Mouse (Mus musculus): ENCODE measurements around the gene Tspan9. TPM values are rescaled to one million over a fixed set of nuclear protein-coding genes. Genes with fewer than 3 reads are reported as not detected.

Gene Tspan9
- polyA plus RNA-seq, 1 experiment from 2014 or later = 66.0 TPM

GRCm38 (mm10) chr6:128136654-128137053 is 6.7 kb downstream of the Tspan9 start:
- Histone ChIP-seq H3K9ac (ENCODE audit: low read length) (no peak overlapping the region), H3K27ac (ENCODE audit: low read depth, low read length) (no peak overlapping the region), H3K9me3 (ENCODE audit: control insufficient read depth, low read length) (no peaks in the 10 kb centered on the region), H3K27me3 (ENCODE audit: control insufficient read depth, insufficient read depth, low read length) (no peaks in the 10 kb centered on the region), H3K4me2 (ENCODE audit: low read depth) (no peak overlapping the region), H3K4me3 (ENCODE audit: low read depth, low read length) (no peak overlapping the region), H3K36me3 (ENCODE audit: control insufficient read depth, insufficient read depth, low read length) (no peaks in the 10 kb centered on the region), H3K4me1 (ENCODE audit: control insufficient read depth, insufficient read depth, low read length) (peaks cover 8% of the 10 kb centered on the region; the same call in 1 of the 2 replicates)
- 87% methylated on average over 3 of the region's 3 CpGs for WGBS
- DNase-seq (ENCODE audit: low spot score) = no peak
- no peak for ATAC-seq (ENCODE audit: insufficient read depth, low FRiP score, low TSS enrichment)

DNA sequence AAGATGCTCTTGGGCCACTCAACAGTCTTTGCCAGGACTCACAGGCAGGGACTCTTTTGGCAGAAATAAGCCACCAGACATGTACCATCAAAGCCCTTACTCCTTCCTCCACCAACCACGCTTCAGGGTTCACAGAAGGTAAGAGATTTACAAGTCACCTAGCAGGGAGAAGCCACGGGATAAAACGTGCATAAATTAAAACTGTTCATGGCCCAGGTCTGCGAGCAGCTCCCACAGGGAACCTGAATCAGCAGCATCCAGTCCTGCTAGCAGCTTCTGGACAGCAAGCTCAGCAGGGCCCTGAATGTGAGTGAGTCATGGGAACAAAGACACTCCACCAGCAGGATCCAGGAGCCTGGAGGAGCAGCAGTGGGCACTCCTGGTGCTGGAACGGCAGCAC is 7.9 kb downstream of the Tspan9 start:
- no peak overlapping the region for H3K4me3 ChIP-seq (ENCODE audit: low read depth, low read length)
- 52% methylated on average over 5 of the region's 5 CpGs for whole genome bisulfite sequencing
- no peak overlapping the region for H3K9ac ChIP-seq (ENCODE audit: low read length)
- H3K4me1 ChIP-seq (ENCODE audit: control insufficient read depth, insufficient read depth, low read length) = peaks cover 9% of the 10 kb centered on the region; the same call in 1 of the 2 replicates
- DNase-seq (ENCODE audit: low spot score) = no peak
- no peak overlapping the region for H3K27ac ChIP-seq (ENCODE audit: low read depth, low read length)
- no peaks in the 10 kb centered on the region for H3K27me3 ChIP-seq (ENCODE audit: control insufficient read depth, insufficient read depth, low read length)
- no peaks in the 10 kb centered on the region for H3K36me3 ChIP-seq (ENCODE audit: control insufficient read depth, insufficient read depth, low read length)
- no peaks in the 10 kb centered on the region for H3K9me3 ChIP-seq (ENCODE audit: control insufficient read depth, low read length)
- H3K4me2 ChIP-seq (ENCODE audit: low read depth) = no peak overlapping the region
- ATAC-seq (ENCODE audit: insufficient read depth, low FRiP score, low TSS enrichment) = no peak

DNA sequence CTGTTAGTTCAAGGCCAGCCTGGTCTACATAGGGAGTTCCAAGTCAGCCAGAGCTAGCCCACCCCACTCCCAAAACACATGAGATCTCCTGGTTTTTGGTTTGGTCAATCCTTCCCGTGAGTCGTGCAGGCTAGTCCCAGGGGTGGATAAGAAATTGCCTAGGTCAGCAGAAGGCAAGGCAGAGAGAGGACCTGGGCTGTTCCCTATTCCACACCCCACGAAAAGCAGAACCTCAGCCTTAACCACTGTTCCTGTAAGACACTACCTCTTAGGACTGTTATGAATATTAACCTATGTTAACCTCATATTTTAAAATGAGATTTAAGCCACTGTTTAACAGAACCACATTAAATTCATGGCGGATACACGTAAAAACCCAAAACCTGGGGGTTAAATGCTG is 8.4 kb downstream of the Tspan9 start:
- no peak for DNase-seq (ENCODE audit: low spot score)
- Histone ChIP-seq H3K36me3 (ENCODE audit: control insufficient read depth, insufficient read depth, low read length) (no peaks in the 10 kb centered on the region), H3K4me3 (ENCODE audit: low read depth, low read length) (no peak overlapping the region), H3K9me3 (ENCODE audit: control insufficient read depth, low read length) (no peaks in the 10 kb centered on the region), H3K9ac (ENCODE audit: low read length) (no peak overlapping the region), H3K27me3 (ENCODE audit: control insufficient read depth, insufficient read depth, low read length) (no peaks in the 10 kb centered on the region), H3K4me1 (ENCODE audit: control insufficient read depth, insufficient read depth, low read length) (peaks cover 11% of the 10 kb centered on the region; the same call in 1 of the 2 replicates), H3K4me2 (ENCODE audit: low read depth) (no peak overlapping the region), H3K27ac (ENCODE audit: low read depth, low read length) (no peak overlapping the region)
- ATAC-seq (ENCODE audit: insufficient read depth, low FRiP score, low TSS enrichment) = no peak
- WGBS = 78% methylated on average over 5 of the region's 5 CpGs

GRCm38 (mm10) chr6:128134196-128134924 is 9.0 kb downstream of the Tspan9 start:
- Histone ChIP-seq H3K36me3 (ENCODE audit: control insufficient read depth, insufficient read depth, low read length) (no peaks in the 10 kb centered on the region), H3K9ac (ENCODE audit: low read length) (no peak overlapping the region), H3K4me1 (ENCODE audit: control insufficient read depth, insufficient read depth, low read length) (peaks cover 11% of the 10 kb centered on the region; the same call in 1 of the 2 replicates), H3K4me2 (ENCODE audit: low read depth) (no peak overlapping the region), H3K27me3 (ENCODE audit: control insufficient read depth, insufficient read depth, low read length) (no peaks in the 10 kb centered on the region), H3K4me3 (ENCODE audit: low read depth, low read length) (no peak overlapping the region), H3K27ac (ENCODE audit: low read depth, low read length) (no peak overlapping the region), H3K9me3 (ENCODE audit: control insufficient read depth, low read length) (no peaks in the 10 kb centered on the region)
- 25% methylated on average over 8 of the region's 8 CpGs for WGBS
- no peak for ATAC-seq (ENCODE audit: insufficient read depth, low FRiP score, low TSS enrichment)
- DNase-seq (ENCODE audit: low spot score) = no peak

GRCm38 (mm10) chr6:128133679-128134191 is 9.7 kb downstream of the Tspan9 start:
- Histone ChIP-seq H3K27me3 (ENCODE audit: control insufficient read depth, insufficient read depth, low read length) (no peaks in the 10 kb centered on the region), H3K9ac (ENCODE audit: low read length) (no peak overlapping the region), H3K27ac (ENCODE audit: low read depth, low read length) (no peak overlapping the region), H3K9me3 (ENCODE audit: control insufficient read depth, low read length) (no peaks in the 10 kb centered on the region), H3K4me2 (ENCODE audit: low read depth) (no peak overlapping the region), H3K36me3 (ENCODE audit: control insufficient read depth, insufficient read depth, low read length) (no peaks in the 10 kb centered on the region), H3K4me1 (ENCODE audit: control insufficient read depth, insufficient read depth, low read length) (peaks cover 14% of the 10 kb centered on the region), H3K4me3 (ENCODE audit: low read depth, low read length) (no peak overlapping the region)
- ATAC-seq (ENCODE audit: insufficient read depth, low FRiP score, low TSS enrichment) (no peak), DNase-seq (ENCODE audit: low spot score) (no peak)
- 65% methylated on average over 10 of the region's 10 CpGs for WGBS

GRCm38 (mm10) chr6:128132581-128132980 is 10.8 kb downstream of the Tspan9 start:
- H3K27ac ChIP-seq (ENCODE audit: low read depth, low read length) = no peak overlapping the region
- peaks cover 15% of the 10 kb centered on the region for H3K4me1 ChIP-seq (ENCODE audit: control insufficient read depth, insufficient read depth, low read length)
- no peaks in the 10 kb centered on the region for H3K9me3 ChIP-seq (ENCODE audit: control insufficient read depth, low read length)
- no peak overlapping the region for H3K9ac ChIP-seq (ENCODE audit: low read length)
- ATAC-seq (ENCODE audit: insufficient read depth, low FRiP score, low TSS enrichment) (no peak), DNase-seq (ENCODE audit: low spot score) (no peak)
- H3K4me3 ChIP-seq (ENCODE audit: low read depth, low read length) = no peak overlapping the region
- H3K36me3 ChIP-seq (ENCODE audit: control insufficient read depth, insufficient read depth, low read length) = no peaks in the 10 kb centered on the region; the same call in 1 of the 2 replicates
- no peak overlapping the region for H3K4me2 ChIP-seq (ENCODE audit: low read depth)
- H3K27me3 ChIP-seq (ENCODE audit: control insufficient read depth, insufficient read depth, low read length) = no peaks in the 10 kb centered on the region
- WGBS = 89% methylated on average over 6 of the region's 6 CpGs

GRCm38 (mm10) chr6:128131390-128131789 is 12.0 kb downstream of the Tspan9 start:
- H3K9ac ChIP-seq (ENCODE audit: low read length) = no peak overlapping the region
- no peak overlapping the region for H3K4me3 ChIP-seq (ENCODE audit: low read depth, low read length)
- DNase-seq (ENCODE audit: low spot score) (no peak), ATAC-seq (ENCODE audit: insufficient read depth, low FRiP score, low TSS enrichment) (no peak)
- no peaks in the 10 kb centered on the region for H3K9me3 ChIP-seq (ENCODE audit: control insufficient read depth, low read length)
- no peaks in the 10 kb centered on the region; the same call in 1 of the 2 replicates for H3K36me3 ChIP-seq (ENCODE audit: control insufficient read depth, insufficient read depth, low read length)
- no peak overlapping the region for H3K27ac ChIP-seq (ENCODE audit: low read depth, low read length)
- WGBS = 67% methylated on average over 2 of the region's 2 CpGs
- H3K4me2 ChIP-seq (ENCODE audit: low read depth) = no peak overlapping the region
- H3K4me1 ChIP-seq (ENCODE audit: control insufficient read depth, insufficient read depth, low read length) = peaks cover 15% of the 10 kb centered on the region
- H3K27me3 ChIP-seq (ENCODE audit: control insufficient read depth, insufficient read depth, low read length) = no peaks in the 10 kb centered on the region

GRCm38 (mm10) chr6:128130686-128131085 is 12.7 kb downstream of the Tspan9 start:
- no peaks in the 10 kb centered on the region for H3K9me3 ChIP-seq (ENCODE audit: control insufficient read depth, low read length)
- peaks cover 15% of the 10 kb centered on the region for H3K4me1 ChIP-seq (ENCODE audit: control insufficient read depth, insufficient read depth, low read length)
- H3K4me2 ChIP-seq (ENCODE audit: low read depth) = no peak overlapping the region
- H3K27ac ChIP-seq (ENCODE audit: low read depth, low read length) = no peak overlapping the region
- H3K4me3 ChIP-seq (ENCODE audit: low read depth, low read length) = no peak overlapping the region
- H3K36me3 ChIP-seq (ENCODE audit: control insufficient read depth, insufficient read depth, low read length) = no peaks in the 10 kb centered on the region; the same call in 1 of the 2 replicates
- ATAC-seq (ENCODE audit: insufficient read depth, low FRiP score, low TSS enrichment) = no peak
- DNase-seq (ENCODE audit: low spot score) = no peak
- WGBS = 87% methylated on average over 4 of the region's 4 CpGs
- no peaks in the 10 kb centered on the region for H3K27me3 ChIP-seq (ENCODE audit: control insufficient read depth, insufficient read depth, low read length)
- no peak overlapping the region for H3K9ac ChIP-seq (ENCODE audit: low read length)

DNA sequence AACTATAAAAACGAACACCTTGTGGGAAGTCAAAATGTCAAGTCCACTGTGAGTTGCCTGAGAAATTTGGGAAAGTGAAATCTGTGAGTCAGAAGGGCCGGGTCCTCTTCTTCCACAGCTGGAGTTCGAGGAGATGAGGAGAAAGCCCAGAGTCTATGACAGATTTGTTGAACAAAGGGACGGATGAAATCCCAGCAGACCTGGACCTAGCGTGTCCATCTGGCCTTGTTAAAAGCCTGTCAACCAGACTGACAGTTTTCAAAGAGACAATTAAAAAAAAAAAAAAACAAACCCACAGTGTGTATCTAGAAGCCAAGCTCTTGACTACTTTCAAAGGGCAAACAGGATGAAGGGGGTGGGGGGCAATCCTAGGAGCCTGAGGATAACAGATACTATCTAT is 14.0 kb downstream of the Tspan9 start:
- H3K27me3 ChIP-seq (ENCODE audit: control insufficient read depth, insufficient read depth, low read length) = no peaks in the 10 kb centered on the region
- H3K4me2 ChIP-seq (ENCODE audit: low read depth) = no peak overlapping the region
- no peaks in the 10 kb centered on the region; the same call in 1 of the 2 replicates for H3K36me3 ChIP-seq (ENCODE audit: control insufficient read depth, insufficient read depth, low read length)
- no peak overlapping the region for H3K4me3 ChIP-seq (ENCODE audit: low read depth, low read length)
- no peaks in the 10 kb centered on the region for H3K9me3 ChIP-seq (ENCODE audit: control insufficient read depth, low read length)
- WGBS = 46% methylated on average over 5 of the region's 5 CpGs
- H3K27ac ChIP-seq (ENCODE audit: low read depth, low read length) = no peak overlapping the region
- peaks cover 12% of the 10 kb centered on the region for H3K4me1 ChIP-seq (ENCODE audit: control insufficient read depth, insufficient read depth, low read length)
- ATAC-seq (ENCODE audit: insufficient read depth, low FRiP score, low TSS enrichment) (no peak), DNase-seq (ENCODE audit: low spot score) (no peak)
- H3K9ac ChIP-seq (ENCODE audit: low read length) = peak overlapping the region; percentile 6; the same call in 1 of the 2 replicates

Data from neural tube, embryonic 11.5 days (tissue).